Mouse (Mus musculus) lung, postnatal 10 days (tissue): Measurements from ENCODE around the gene Cpa4.

Experiments
- DNase-seq: peaks from one replicate; pipeline ENCODE4 v3.0.0; 2021

Cpa4 gene

DNA sequence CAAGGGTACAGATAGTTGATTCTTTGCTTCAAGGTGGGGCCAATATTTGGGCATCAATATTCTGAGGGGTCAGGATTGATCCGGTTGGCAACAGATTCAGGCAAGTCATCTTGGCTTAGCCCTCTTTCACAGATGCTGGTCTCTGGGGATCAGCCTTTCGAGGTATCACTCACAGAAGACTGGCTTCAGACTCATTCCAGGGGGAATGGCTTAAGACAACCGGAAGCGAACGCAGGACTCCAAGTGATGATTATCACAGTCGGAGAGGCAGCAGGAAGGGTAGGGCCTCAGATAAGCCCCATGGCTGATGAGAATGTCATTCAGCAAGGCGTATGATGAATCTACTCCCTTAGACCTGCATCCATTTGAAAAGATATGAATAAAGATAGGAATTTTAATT lies 26.2 kb downstream of the Cpa4 start:
- no peak for DNase-seq

DNA sequence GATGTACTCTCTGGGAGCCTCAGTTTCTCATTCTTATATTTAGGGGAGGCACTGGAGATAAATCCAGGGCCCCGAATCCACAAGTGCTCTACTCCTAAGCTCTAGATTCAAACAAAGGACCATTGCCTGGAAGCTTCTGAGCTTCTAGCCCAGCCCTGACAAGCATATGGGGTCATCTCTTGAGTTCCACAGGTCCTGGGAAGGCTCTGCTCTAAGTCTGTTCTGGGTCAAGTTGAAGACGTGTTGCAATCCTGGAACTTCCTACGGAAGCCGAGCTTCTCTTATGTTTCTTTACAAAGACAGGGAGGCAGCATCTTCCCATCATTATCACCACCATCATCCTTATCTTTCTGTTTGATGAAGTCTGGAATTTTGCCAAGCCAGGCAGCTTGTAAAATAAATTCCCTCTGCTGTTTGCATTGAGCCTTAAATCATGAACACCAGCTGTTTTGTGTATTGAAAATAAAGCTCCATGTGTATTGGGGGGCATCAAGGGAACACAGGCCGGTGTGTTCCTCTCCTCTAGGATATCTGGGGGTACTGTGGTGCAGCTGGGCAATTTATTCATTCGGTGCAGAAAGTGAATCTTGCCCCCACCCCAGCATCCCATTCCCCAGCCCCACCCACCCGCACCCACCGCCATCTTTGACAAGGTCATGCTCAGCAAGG lies 28.2 kb downstream of the Cpa4 start:
- no peak for DNase-seq

DNA sequence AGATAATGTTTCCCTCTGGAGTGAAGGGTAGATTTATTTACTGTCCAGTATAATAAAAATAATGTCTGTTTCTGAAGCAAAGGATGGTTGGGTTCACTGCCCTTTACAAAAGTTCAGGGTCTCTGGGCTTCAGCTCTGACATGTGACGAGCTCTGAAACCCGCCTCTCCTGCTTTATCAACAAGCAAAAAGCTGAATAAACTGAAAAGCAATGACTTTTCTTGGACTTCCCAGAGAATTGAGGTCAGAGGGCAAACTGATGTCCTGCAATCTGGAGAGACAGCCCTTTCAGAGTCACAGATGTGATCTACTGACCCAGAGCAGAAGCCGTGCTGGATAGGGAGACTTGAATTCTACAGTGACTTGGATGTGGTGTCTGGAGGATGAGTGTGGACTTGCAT lies 31.9 kb downstream of the Cpa4 start:
- no peak for DNase-seq

DNA sequence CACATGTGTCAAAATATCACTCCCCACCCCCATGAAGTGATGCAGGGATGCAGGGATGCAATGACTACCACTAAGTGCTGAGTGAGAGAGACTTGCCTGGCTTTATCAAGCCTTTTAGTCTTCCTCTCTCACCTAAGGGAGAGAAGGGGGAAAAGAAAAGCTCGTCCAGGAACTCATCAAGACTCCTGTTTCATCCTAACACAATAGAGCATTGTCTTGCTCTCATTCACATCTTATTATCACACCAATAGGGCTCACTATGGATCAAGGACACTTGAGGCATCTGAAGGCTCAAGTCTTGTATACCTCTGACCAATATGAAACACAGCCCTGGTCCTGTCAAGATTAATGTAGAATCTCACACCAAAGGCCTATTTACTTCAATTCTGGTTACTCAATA lies 32.8 kb downstream of the Cpa4 start:
- DNase-seq: no peak

DNA sequence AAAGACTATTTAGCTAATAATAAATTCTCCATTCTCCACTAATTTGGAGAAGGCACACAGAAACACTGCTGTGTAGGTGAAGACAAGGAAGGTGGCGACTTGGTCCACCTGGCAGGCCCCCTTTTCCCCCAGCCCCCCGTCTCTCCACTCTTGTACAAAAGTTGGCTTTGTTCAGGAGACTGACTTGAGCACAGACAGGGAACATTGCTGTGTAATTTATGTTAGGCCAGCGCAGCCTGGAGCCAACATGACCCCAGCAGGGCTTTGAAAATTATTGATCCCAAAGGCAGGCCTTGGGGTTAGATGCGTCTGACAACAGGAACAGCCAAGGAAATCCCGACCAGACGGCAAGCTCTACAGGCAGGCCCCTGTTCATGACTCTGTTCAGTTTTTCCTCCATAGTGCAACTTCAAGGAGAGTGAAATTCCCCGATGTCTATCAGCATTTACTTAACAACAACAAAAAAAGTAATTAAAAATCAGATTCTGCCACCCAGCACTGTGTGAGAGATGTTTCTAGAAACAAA lies 36.2 kb downstream of the Cpa4 start:
- no peak for DNase-seq

DNA sequence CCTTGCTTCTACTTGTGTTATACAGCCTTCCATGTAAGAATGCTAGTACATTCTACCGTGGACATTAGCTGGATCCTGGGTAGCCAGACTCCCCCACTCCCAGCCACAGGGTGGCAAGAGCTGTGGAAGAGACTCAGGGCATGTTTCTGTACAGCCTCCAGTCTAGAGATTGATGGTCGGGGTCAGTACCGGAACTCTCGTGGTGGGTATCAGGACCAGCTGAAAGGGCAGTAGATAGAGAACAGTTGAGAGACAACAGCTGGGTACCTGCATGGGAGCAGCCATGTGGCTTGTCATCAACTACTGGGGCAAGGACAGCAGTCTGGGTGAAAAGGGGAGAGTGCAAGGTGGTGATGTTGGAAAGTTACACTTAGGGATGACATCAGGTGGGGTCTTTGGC lies 36.9 kb downstream of the Cpa4 start:
- DNase-seq: no peak

DNA sequence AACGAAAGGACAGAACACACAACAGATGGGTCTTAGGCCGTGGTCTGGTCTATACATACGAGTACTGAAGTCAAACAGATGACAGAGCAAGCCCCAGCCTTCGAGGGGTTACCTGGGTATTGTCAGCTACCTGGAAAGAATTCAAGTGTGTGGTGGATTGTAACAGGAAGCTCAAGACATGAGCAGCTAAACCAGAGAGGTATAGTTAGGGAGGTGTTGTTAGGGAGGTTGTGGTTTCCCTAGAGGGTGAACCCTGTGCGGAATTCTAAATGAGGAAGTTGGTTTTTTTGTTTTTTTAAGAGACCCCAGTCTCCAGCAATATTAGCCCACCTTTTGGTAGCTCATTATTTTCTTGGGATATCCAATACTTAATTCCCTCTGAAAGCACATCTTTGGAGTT lies 37.5 kb downstream of the Cpa4 start:
- no peak for DNase-seq

DNA sequence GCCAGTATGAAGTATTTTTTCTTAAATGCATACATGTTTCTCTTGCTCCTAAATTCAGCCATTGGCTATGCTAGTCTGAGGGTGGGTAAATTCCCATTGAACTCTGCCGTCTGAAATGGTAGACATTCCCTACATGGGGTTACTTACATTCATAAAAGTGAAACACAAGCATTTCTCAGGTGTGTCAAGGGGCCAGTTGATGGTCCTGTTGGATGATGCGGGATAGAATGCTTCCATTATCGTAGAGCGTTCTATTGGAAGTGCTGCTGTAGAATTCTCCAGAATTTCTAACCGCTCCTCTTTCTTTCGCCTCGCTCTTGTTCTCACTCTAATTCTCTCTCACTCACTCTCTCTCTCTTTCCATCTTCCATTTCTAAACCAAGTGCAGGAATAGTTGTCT lies 42.5 kb downstream of the Cpa4 start, which contains the start of gene Cpa5:
Cpa5 (plus strand) TSS at position 301 of the 400 bp plus-strand sequence.
- no peak for DNase-seq

DNA sequence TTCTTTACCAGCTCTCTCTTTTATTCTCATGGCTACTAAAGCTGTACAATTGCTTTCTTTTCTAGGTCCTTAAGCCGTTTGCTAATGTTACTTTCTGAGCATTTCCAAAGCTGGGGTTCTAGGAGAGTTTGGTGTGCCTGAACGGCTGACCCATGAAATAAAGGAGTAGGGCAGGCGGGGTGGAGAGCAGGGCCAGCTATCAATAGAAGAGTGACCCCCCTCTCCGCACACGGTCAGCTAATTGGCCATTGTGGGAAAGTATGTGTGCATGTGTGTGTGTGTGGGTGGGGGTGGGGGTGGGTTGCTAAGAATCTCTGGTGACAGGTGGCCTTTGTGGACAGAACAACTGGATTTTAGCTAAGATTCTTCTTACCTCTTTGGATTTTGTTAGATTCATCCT lies 43.0 kb downstream of the Cpa4 start:
- DNase-seq: no peak

DNA sequence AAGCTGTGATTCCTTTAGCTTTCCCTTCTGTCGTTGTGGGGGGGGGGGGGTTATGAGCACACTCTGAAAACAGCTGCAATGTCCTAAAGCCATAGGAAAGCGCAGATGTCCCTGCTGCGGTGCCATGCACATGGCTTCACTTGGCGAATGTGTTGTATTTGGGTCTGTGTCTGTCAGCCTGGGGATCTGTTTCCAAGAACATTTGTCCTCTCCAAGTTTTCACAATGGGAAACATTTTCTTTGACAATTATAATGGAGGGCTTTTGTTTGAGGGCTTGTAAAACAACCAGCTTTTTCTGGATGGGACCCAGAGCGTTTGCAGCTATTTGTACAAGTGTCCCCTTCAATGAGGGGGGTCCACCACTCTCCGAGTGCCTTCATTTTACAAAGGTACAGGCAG lies 46.1 kb downstream of the Cpa4 start:
- no peak for DNase-seq

DNA sequence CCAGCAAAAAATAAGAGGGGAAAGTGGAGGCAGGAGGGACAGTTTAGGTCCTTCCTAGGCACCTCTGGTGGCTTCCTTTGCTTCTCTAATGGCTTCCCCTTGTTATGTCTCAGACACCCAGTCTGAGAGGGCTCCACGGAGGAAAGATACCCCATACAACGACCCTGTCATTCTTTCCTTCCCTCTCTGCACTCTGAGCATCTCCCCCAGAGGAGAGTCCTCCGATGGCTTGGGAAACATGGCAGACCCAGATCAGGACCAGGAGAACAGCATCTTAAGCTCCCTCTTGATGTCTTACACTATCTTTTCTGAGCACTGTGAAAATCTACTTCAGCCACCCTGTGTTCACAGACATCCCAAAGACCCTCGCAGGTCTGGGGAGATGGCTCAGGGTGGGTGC lies 47.6 kb downstream of the Cpa4 start:
- no peak for DNase-seq

DNA sequence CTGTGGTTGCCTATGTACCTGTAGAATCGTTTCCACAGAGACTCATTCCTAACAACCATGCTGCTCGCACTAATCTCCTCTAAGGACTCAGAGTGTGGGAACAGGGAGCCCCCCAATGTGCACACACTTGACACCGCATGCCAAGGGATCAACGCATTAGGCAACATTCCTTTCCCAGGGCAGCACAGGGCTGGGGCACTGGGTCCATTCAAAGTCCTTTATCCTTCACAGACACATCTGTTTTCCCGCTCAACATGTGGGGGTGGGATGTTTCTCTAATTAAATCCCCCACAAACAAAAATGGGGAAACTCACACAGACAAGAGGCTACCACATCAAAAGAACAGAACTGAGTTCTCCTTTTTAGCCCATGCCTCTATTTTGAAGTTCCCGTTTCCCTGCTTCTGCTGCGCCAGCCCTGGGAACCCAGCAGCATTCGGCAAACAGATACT lies 48.3 kb downstream of the Cpa4 start:
- DNase-seq: no peak

DNA sequence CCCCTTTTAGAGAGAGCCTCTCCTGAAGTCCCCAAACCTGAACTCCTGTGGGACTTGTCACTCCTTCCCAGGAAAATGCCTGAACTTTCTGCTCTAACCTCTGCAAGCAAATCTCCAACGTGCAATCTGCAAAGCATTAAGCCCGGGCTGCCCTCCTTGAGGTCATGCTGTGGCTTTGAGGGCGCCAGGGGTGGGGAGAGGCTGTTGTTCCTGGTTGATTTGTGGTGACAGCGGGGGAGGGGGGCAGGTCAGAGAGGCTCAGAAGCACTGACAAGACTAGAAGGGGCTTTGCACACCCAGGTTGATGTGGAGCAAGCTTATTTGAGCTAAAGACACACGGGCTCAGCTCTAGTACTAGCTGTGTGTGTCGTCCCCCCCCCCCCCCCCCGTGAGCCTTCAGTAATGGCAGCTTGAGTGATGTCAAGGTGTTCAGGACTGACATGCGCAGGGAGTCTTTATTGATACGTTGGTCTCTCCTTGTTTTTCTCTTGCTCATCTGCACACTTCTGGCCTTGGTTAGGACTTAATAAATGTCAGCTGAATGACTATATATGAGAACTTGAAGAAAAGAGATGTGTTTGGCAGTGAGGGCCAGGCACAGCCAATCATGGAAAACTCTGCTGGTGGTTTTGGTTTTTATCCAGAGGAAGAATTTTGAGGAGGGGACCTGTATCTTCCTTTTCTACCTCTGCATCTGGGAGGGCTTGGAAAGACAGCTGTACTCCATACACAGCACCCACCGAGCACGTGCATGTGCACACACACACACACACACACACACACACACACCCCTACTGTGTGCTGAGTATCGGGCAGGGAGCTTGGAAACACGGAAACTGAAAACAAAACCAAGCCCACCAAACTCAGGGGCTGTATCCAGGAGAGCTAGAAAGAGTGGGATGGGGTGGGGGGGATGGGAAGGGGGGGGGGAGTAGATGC lies 49.1 kb downstream of the Cpa4 start:
- no peak for DNase-seq

DNA sequence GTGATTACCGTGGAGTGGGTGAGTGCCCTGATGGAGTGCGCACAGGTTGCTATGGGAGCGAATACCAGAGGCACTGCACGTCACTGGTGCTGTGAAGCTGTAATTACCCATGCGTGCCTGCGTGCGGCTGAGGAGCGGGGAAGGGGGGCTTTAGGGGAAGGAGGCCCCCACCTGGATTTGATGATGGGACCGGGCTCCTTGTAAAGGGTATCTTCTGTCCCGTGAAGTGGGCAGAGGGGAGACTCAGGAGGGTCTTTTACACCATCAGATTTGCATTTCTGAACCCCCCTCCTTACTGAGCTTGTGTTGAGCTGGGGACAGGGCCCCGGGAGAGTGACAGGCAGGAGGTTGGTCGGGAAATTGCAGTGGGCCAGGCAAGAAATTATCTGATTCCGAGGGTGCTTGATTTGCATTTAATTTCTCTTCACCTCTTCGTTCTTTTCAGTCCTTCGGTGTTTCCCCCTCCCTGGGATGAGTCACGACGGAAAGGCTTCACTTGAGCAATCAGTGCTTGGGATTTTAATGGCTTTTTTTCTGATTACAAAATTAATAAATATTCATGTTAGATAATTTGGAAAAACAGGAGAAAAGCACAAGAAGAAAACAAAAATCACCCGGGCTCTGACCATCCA lies 49.9 kb downstream of the Cpa4 start:
- DNase-seq: no peak

DNA sequence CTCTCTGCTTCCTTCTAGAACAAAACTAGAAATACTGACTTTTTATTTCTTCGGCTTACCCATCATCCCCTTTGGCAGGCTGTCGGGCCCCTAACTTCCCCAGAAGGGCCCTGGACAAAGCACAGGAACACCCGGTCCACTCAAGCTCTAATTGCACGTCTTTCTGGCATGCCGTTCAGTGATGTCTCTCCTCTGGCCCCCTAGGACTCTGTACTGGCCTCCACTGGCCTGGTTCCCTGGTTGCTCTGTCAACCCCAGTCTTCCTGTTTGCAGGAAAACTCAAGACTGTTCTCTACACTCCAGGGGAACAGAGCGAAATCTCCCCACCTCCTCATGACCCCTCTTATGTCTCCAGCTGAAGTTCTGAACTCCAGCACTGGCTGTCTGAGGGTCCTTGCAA lies 50.6 kb downstream of the Cpa4 start:
- no peak for DNase-seq

DNA sequence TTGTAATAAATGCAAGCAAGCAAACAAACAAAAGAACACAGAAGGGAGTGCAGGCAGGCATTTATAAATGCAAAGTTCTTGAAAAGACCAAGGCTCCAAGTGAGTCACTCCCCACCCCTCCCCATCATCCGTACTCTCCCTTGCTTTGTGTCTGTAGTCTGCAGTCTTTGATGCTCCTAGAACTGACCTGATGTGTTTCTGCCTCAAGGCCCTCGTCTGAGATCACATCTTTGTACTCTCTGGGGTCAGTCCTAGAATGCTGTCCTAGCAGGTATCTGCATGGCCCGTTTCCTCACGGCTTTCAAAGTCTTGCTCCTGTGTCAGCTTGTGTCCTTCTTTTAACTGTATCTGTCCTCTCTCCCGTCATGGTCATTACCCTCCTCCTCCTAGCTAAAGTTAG lies 51.4 kb downstream of the Cpa4 start:
- no peak for DNase-seq

DNA sequence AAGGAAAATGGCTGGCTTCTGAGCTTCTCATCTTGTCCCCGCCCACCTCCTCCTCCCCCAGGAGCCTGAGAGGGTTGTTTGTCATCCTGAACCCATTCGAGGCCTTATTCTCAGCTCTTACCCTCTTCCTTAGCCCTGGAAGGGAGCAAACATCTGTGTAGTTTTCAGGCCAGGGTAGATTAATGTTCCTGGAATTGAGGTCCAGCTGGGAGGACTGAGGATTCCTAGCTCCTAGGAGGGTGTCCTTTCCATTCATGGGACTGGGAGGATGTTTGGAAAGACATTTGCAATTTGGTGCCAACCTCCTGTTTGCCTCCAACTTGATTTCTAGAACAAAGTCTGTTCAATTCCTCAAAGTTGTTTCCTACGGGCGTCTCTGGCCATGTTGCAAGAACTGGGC lies 52.4 kb downstream of the Cpa4 start:
- no peak for DNase-seq

DNA sequence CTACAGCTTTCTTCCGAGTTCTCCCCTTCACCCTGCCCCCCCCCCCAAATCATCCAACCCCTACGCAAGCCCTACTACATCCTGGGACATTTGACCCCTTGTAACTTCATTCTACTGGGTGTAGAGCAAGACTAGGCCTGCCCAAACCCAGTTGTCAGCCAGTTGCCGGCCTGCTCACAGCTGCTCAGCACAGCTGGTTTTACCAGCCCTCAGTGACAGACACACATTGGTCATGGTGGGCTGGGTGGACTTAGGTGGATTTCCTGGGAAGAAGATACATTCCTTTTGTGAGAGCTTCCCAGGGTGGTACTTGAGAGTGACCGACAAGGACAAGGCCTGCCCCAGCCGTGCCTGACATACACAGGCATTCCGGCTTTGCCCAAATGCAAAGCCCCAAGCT lies 52.8 kb downstream of the Cpa4 start:
- DNase-seq: no peak

DNA sequence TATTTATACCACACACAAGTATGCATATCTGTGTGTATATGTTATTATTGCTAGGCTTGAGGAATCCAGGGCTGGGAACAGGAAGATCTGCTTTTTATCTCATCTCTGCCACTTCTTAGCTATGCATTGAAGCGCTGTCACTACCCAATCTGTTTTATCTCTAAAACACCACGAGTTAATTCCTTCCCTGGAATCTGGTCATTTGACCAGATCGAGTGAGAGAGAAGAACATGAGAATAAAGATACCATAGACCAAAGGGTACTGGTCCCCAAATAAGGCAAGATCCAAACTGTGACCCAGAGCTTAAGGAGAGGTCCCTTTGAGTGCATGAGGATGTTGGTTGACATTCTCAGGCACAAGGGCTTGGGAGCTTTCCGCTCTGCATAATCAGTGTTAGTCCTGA lies 53.8 kb downstream of the Cpa4 start:
- no peak for DNase-seq

DNA sequence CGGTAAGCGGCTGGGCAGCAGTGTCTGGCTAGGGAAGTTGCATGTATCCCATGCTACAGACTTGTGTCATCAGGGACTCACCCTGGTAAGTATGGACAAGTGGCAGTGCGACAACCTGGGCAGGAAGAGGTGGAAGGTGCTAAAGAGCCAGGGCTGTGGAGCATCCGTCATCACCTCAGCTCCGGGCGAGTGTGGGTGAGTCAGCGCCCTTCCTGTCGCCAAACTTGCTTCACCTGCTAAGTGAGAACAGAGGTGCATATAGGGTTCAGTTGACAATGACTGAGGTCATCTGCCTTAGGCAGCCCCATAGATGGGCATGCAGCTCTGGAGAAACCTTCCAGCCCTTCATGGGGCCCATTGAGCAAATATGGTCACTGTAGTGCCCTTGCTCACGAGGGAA lies 56.6 kb downstream of the Cpa4 start:
- no peak for DNase-seq

DNA sequence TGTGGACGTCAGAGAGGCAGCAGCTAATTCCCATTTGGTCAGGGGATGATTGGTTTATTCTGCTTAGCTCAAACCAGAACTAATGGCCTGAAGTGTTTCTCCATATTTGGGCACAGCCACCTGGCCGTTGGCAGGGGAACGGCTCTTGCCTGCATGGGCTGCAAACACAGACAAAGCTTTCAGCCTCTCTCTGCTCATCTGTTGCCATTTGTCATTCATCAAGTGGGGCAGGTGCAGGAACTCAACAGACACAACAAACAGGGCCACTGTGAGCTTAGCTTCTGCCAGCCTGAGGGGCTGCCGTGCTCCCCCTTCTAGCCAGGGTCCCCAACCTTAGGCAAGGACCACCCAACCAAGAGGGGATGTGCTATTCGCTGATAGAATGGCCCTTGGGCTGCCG lies 60.0 kb downstream of the Cpa4 start:
- DNase-seq: no peak

DNA sequence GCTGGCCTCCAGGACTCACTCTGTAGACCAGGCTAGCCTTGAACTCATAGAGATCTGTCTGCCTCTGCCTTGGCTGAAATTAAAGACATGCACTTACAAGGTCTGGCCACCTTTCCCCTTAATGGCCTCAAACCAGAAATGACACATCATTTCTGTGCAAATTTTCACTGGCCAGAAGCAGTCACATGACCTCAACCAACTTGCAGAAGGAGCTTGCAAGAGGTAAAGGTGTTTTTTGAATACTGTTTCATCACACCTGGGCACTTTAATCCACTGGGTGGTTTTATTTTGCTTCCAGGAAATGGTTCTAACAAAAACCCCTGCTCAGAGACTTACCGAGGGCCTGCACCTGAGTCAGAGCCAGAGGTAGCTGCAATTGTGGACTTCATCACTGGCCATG lies 61.8 kb downstream of the Cpa4 start:
- DNase-seq: no peak

DNA sequence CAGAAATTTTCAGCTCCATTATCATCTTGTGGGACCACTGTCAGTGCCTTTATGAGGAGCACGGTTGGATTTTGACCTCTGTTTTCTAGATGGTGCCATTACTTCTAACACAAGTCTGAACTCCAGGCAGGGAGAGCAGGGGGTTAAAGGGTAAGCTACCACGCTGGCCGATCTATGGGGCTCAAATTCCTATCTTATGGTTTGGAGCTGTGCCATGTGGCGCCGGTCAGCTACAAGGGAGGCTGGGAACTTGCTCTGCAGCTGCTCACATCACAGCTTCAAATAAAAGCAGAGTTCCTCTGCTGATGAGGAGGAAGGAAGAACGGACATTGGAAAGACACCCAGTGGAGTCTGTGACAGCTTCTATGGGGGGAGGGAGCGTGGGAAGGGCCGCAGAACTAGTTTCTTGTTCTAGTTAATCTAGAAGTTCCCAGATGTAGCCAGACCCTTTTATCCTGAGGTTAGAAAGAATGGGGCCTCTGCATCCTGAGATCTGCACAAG lies 67.2 kb downstream of the Cpa4 start:
- no peak for DNase-seq
